Mouse (Mus musculus): ENCODE results near the gene Galm. TPM values are rescaled to one million over a fixed set of nuclear protein-coding genes. Genes with fewer than 3 reads are reported as not detected.

The Galm gene
- polyA plus RNA-seq, 1 experiment: 5.2 TPM

- no peak overlapping the region for H3K4me3 ChIP-seq (replicated peaks; ENCODE audit: control insufficient read depth, low read depth, low read length)
- 77% methylated on average over 8 of the region's 8 CpGs for WGBS
- H3K27ac ChIP-seq (ENCODE audit: control insufficient read depth, insufficient read depth, low read depth, low read length, poor library complexity): no peak overlapping the region
- no peaks in the 10 kb centered on the region for H3K4me1 ChIP-seq (ENCODE audit: control insufficient read depth, insufficient read depth, low read length)
- TF ChIP-seq CTCF (IDR thresholded peaks at IDR 0.05; ENCODE audit: control insufficient read depth, insufficient read depth, low read length) (no peak), POLR2A (IDR thresholded peaks at IDR 0.05; ENCODE audit: borderline replicate concordance, control insufficient read depth, low read depth, low read length) (no peak)
Measured at GRCm38 (mm10) chr17:80163991-80164390, 36.7 kb downstream of the Galm start.

- Histone ChIP-seq H3K4me3 (replicated peaks; ENCODE audit: control insufficient read depth, low read depth, low read length) (no peak overlapping the region), H3K4me1 (ENCODE audit: control insufficient read depth, insufficient read depth, low read length) (no peaks in the 10 kb centered on the region), H3K27ac (ENCODE audit: control insufficient read depth, insufficient read depth, low read depth, low read length, poor library complexity) (no peak overlapping the region)
- WGBS: 46% methylated on average over 6 of the region's 6 CpGs
- TF ChIP-seq POLR2A (IDR thresholded peaks at IDR 0.05; ENCODE audit: borderline replicate concordance, control insufficient read depth, low read depth, low read length) (no peak), CTCF (IDR thresholded peaks at IDR 0.05; ENCODE audit: control insufficient read depth, insufficient read depth, low read length) (no peak)
Measured at GRCm38 (mm10) chr17:80165741-80166140, 38.5 kb downstream of the Galm start.

GRCm38 (mm10) chr17:80166346-80166745 lies 39.1 kb downstream of the Galm start:
- H3K4me3 ChIP-seq (replicated peaks; ENCODE audit: control insufficient read depth, low read depth, low read length): no peak overlapping the region
- 84% methylated on average over 6 of the region's 6 CpGs for WGBS
- H3K27ac ChIP-seq (ENCODE audit: control insufficient read depth, insufficient read depth, low read depth, low read length, poor library complexity): no peak overlapping the region
- H3K4me1 ChIP-seq (ENCODE audit: control insufficient read depth, insufficient read depth, low read length): no peaks in the 10 kb centered on the region
- no peak for TF ChIP-seq POLR2A (IDR thresholded peaks at IDR 0.05; ENCODE audit: borderline replicate concordance, control insufficient read depth, low read depth, low read length)
- no peak for TF ChIP-seq CTCF (IDR thresholded peaks at IDR 0.05; ENCODE audit: control insufficient read depth, insufficient read depth, low read length)

- Histone ChIP-seq H3K4me3 (replicated peaks; ENCODE audit: control insufficient read depth, low read depth, low read length) (no peak overlapping the region), H3K27ac (ENCODE audit: control insufficient read depth, insufficient read depth, low read depth, low read length, poor library complexity) (no peak overlapping the region), H3K4me1 (ENCODE audit: control insufficient read depth, insufficient read depth, low read length) (no peaks in the 10 kb centered on the region)
- TF ChIP-seq CTCF (IDR thresholded peaks at IDR 0.05; ENCODE audit: control insufficient read depth, insufficient read depth, low read length) (no peak), POLR2A (IDR thresholded peaks at IDR 0.05; ENCODE audit: borderline replicate concordance, control insufficient read depth, low read depth, low read length) (no peak)
- WGBS: 90% methylated on average over 4 of the region's 4 CpGs
Measured at GRCm38 (mm10) chr17:80167436-80167835, 40.2 kb downstream of the Galm start.

GRCm38 (mm10) chr17:80167851-80168251 lies 40.6 kb downstream of the Galm start:
- H3K27ac ChIP-seq (ENCODE audit: control insufficient read depth, insufficient read depth, low read depth, low read length, poor library complexity): no peak overlapping the region
- 70% methylated on average over 7 of the region's 7 CpGs for WGBS

GRCm38 (mm10) chr17:80168425-80169182 lies 41.3 kb downstream of the Galm start:
- no peak for TF ChIP-seq POLR2A (IDR thresholded peaks at IDR 0.05; ENCODE audit: borderline replicate concordance, control insufficient read depth, low read depth, low read length)
- no peak for TF ChIP-seq CTCF (IDR thresholded peaks at IDR 0.05; ENCODE audit: control insufficient read depth, insufficient read depth, low read length)
- H3K4me3 ChIP-seq (replicated peaks; ENCODE audit: control insufficient read depth, low read depth, low read length): no peak overlapping the region
- WGBS: 74% methylated on average over 16 of the region's 16 CpGs
- H3K27ac ChIP-seq (ENCODE audit: control insufficient read depth, insufficient read depth, low read depth, low read length, poor library complexity): no peak overlapping the region
- no peaks in the 10 kb centered on the region for H3K4me1 ChIP-seq (ENCODE audit: control insufficient read depth, insufficient read depth, low read length)

More at GRCm38 (mm10) chr17:80167851-80168251, 40.6 kb downstream of the Galm start:
- no peaks in the 10 kb centered on the region for H3K4me1 ChIP-seq (ENCODE audit: control insufficient read depth, insufficient read depth, low read length)
- no peak overlapping the region for H3K4me3 ChIP-seq (replicated peaks; ENCODE audit: control insufficient read depth, low read depth, low read length)
- TF ChIP-seq CTCF (IDR thresholded peaks at IDR 0.05; ENCODE audit: control insufficient read depth, insufficient read depth, low read length) (no peak), POLR2A (IDR thresholded peaks at IDR 0.05; ENCODE audit: borderline replicate concordance, control insufficient read depth, low read depth, low read length) (no peak)

GRCm38 (mm10) chr17:80169792-80170191 lies 42.5 kb downstream of the Galm start:
- WGBS: 77% methylated on average over 6 of the region's 6 CpGs
- TF ChIP-seq POLR2A (IDR thresholded peaks at IDR 0.05; ENCODE audit: borderline replicate concordance, control insufficient read depth, low read depth, low read length): no peak
- TF ChIP-seq CTCF (IDR thresholded peaks at IDR 0.05; ENCODE audit: control insufficient read depth, insufficient read depth, low read length): no peak
- Histone ChIP-seq H3K4me3 (replicated peaks; ENCODE audit: control insufficient read depth, low read depth, low read length) (no peak overlapping the region), H3K4me1 (ENCODE audit: control insufficient read depth, insufficient read depth, low read length) (no peaks in the 10 kb centered on the region; the same call in 1 of the 2 replicates), H3K27ac (ENCODE audit: control insufficient read depth, insufficient read depth, low read depth, low read length, poor library complexity) (no peak overlapping the region)

- H3K27ac ChIP-seq (ENCODE audit: control insufficient read depth, insufficient read depth, low read depth, low read length, poor library complexity): no peak overlapping the region
- no peak overlapping the region for H3K4me3 ChIP-seq (replicated peaks; ENCODE audit: control insufficient read depth, low read depth, low read length)
- 84% methylated on average over 7 of the region's 7 CpGs for whole genome bisulfite sequencing
- no peaks in the 10 kb centered on the region; the same call in 1 of the 2 replicates for H3K4me1 ChIP-seq (ENCODE audit: control insufficient read depth, insufficient read depth, low read length)
- no peak for TF ChIP-seq POLR2A (IDR thresholded peaks at IDR 0.05; ENCODE audit: borderline replicate concordance, control insufficient read depth, low read depth, low read length)
- TF ChIP-seq CTCF (IDR thresholded peaks at IDR 0.05; ENCODE audit: control insufficient read depth, insufficient read depth, low read length): no peak
Measured at GRCm38 (mm10) chr17:80170951-80171350, 43.7 kb downstream of the Galm start.

All from bone marrow, adult 2 months (tissue).